Mouse (Mus musculus) retina, adult 2 months (tissue): Measurements from ENCODE around the gene Mllt11.
A peak's percentile ranks its signal among the peaks of the same experiment; 100 is the strongest.

Experiments
- DNase-seq: peaks from one replicate; pipeline ENCODE4 v3.0.0-alpha.2; 2012; ENCODE audit warnings: low read depth, low spot score

Mllt11 gene

DNA sequence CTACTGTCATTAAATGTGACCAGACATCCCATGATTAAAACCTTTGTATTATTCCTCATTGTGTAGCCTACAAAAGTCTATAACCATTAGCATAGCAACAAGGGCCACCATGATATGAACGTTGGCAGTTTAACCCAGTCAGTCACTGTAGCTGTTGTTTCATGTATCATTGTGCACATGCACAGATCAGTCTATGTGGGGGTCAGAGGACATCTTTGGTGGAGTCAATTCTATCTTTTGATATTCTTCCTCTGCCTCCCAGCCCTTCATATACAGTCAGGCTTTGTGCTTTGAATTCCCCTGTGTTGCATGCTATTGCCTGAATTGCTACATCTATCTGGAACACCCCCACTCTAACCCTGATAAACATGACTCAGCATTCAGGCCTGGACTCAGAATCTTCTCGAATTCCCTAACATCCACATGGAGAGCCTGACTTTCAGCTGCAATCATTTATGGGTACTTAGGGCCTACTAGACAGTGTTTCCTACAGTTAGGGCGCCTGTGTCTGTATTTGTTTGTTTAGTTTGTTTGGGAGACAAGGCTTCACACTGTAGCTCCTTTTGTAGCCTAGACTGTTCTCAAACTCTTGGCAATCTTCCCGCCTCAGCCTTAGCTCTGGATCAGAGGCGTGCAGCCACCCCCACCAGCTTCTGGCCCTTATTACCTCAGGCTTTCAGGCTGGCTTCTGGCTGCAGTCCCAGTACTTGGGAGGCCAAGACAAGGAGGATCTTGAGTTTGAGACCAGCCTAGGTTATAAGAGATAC, 14.7 kb upstream of the Mllt11 start:
- DNase-seq: no peak

GRCm38 (mm10) chr3:95243086-95243485, 11.1 kb upstream of the Mllt11 start:
- DNase-seq: no peak

- DNase-seq: no peak
Observed at GRCm38 (mm10) chr3:95241498-95241897, 9.5 kb upstream of the Mllt11 start, which contains the start of gene Gm128. TSS of gene Gm128 (minus strand) at chr3:95241598.

DNA sequence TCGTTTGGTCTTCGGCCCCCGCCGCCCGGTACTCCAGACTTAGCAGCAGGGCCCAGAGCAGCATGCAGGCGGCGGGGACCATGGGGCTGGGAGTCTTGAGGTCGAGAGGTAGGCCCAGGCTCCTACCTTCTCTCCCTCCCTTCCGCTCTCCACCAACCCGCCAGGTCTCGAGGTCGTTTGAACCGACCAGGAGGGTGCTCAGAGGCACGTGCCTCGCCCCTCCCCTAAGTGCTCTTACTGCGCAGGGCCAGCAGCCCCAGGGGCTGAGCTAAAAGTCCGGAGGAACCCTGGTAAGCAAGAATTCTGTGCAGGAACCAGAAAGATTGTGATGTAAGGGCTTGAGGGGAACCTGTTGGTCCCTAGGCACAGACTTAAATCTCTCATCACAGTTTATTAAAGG, 8.9 kb upstream of the Mllt11 start:
- DNase-seq: no peak

DNA sequence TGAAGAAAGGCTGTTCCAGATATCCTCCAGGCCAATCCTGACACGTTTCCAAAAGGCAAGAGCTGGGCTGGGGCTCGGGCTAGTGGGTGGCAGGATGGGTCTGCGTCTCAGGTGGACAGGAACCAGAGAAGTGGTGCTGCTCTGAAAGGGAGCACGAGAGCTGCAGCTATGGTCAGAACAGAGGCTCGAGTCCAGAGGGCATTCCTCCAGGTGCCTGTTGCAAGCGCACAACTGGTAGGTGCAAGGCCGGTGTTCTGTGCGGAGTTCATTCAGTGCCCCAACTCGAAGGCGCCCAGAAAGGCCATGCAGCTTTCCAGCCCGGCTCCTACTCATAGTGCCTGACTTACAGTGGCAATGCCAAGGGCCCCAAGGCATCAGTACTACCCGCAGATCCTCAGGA, 8.0 kb upstream of the Mllt11 start:
- no peak for DNase-seq

- DNase-seq: no peak
Observed at GRCm38 (mm10) chr3:95239022-95239421, 7.1 kb upstream of the Mllt11 start.

DNA sequence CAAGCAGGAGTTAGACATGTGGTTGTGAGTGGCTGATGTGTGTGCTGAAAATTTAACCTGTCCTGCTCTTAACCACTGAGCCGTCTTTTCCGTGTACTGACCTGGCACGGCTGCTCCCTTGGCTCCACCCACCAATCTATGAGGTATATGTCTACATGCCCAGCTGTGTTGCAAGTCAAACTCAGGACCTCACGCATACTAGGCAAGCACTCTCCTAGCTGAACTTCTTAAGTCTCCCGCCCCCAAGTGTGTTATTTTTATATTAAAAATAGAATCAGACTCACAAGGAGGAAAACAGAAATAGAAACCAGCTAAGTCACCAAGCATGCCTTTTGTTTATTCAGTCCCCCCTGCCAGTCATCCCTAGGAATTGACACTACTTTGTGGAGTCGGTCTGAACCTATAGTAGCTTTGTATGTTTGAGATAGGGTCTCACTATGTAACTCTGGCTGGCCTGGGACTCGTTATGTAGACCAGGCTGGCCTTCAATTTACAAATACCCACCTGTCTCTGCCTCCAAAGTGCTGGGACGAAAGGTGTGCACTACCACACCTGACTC, 5.6 kb upstream of the Mllt11 start:
- DNase-seq: no peak

GRCm38 (mm10) chr3:95235386-95236301, 3.7 kb upstream of the Mllt11 start:
- no peak for DNase-seq

DNA sequence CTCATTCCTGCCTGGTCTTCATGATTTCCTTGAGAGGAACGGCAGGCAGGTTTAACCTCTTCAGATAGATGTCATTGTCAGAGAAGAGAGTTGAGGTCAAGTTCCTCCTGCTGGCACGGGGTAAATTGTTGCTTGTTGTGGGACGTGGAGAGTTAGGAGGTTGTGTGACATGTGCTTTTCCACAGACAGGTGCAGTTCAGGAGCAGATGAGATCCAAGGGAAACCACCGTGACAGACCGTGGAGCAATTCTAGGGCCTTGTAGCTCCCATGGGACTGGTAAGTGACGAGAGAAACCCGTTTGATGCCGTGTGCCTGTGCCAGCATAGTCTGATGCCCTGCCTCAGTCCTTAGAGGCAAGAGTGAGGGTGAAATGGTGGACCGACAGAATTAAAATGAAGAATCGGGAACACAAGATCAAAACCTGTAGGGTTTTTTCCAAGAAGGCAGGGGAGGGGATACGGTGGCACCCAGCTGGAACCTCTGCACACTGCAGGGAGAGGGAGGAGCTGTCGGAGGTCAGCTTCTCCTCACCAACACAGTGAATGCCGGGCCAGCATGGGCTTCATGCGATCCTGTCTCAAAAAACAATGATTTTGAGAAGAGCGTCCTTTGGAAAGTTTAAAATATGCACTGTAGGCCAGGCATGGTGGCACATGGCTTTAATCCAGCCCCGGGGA, 1.5 kb upstream of the Mllt11 start:
- no peak for DNase-seq

DNA sequence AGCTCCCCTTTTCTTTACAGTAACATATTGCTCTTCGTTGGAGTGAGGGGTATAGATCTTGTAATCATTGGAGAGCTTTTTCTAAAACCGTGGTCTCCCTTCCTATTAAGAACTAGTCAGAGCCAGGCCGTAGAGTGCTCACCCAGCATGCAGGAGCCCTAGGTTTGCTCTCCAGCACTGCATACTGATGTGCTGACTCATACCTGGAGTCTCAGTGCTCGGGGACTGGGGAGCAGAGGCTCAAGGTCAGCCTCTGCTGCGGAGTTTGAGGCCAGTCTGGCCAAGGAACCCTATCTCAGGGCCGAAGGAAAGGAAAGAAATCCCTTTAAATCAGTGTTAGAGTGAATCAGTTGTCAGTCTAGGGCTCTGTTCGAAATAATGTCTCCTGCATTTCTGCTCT, 800 bp upstream of the Mllt11 start:
- DNase-seq: no peak

- no peak for DNase-seq
Observed at GRCm38 (mm10) chr3:95230495-95231297, 1.3 kb downstream of the Mllt11 start.

DNA sequence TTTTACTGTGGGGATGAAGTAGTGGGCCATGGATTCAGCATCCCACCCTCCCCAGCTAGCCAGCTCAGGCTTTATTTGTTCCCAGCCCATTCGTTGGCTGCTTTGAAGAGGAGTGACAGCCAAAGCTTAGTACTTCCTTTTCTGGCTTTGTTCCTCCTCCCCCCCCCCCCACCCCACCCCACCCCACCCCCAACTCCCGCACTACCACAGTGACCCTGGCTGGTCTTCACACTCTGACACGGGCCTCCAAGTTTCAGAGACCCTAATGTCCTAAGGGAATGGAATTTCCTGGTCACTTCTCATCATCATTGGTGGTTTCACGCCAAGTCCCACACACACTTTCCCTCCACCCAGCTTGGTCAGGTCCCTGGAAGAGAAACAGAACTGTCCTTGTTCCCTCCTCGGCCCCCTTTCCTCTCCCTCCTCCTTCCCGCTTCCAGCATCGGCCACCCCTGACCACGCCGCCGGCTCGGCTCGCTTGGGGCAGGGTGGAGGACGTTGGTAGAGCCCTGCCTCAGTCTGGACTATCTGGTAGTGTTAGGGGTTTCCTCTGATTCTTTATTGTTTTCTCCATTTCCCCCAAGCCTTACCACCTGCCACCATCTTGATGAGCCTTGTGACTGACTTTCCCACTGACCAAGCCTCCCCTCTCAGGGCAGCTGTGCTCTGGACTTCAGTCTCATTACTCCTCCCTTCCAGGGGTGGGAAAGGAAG, 2.0 kb downstream of the Mllt11 start:
- DNase-seq: no peak

DNA sequence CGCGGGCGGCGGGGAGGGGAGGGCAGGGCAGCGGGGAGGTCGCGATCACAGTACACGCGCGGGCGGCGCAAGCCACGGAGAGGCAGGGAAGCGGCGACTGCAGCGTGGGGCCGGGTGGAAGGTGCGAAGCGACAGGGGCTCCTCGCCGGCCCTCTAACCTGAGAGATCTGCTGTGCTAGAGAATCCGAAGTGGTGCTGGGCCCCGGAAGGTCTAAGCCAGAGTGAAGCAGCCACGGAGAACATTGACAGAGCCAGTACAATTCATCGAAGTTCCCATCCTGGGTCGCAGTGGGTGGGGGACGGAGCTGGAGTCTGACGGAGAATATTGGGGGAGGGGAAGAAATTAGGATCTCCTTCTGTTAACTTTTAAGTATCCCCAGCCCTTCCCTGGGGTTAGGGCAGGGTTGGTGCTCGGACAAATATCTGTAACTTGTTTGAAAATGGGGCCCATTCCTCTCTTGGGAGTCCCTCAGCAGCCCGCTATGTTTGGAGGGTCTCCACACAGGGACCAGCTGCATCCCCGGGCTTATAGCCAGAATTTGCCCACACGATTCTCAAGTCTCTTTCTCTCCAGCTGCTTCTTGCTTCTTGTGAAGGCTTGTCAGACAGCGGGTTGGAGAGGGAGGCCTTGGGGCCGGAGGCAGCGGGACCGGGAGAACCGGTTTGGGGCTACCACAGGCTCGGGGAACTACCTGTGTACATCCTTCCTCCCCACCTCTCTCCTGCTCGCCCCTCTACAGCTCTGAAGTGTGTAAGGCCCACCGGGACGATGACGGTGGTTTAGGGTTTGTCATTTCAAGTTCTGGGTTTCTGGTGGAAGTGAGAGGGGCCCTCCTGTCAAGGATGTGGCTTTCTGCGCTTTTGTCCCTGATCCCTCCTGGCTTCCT, 2.8 kb downstream of the Mllt11 start:
- DNase-seq: no peak

DNA sequence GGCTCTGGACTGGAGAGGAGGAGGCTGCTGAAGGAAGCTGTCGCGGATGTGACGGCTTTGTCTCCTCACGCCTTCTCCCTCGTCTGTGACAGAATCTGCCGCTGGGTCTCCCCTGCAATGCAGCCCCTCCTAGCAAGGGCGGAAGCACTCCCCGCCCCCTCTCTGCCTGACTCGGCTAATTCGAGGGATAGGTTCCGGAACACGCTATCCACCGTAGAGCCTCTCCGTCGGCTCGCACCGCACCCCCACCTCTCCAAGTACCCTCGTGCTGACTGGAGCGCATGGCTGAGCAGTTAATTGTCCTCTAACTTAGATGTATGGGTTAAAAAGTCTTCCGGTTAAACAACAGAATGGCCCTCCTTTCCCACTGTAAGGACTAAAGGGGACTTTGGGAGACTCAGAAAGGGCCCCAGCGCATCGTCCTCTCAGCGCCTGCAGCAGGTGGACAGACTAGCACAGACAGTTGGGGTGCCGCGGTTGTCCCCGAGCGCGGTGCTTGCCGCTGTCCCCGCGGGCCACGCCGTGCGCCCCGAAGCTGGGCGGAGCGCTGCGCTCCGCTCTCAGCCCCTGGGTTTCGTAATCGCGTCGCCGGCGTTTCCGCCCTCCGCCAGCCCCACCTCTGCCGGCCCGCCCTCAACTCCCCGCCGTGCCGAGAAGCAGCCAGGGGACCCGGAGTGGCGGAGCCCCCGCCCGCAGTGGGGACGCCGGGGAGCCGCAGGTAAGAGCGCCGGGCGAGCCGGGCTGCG, 3.6 kb downstream of the Mllt11 start, which contains the start of gene Cdc42se1:
Gene Cdc42se1 (plus strand): TSS at position 585 of the 746 bp plus-strand sequence.
- peak; percentile 59 for DNase-seq

- no peak for DNase-seq
Observed at GRCm38 (mm10) chr3:95227214-95227613, 4.8 kb downstream of the Mllt11 start.

GRCm38 (mm10) chr3:95224295-95224694, 7.7 kb downstream of the Mllt11 start:
- DNase-seq: no peak

DNA sequence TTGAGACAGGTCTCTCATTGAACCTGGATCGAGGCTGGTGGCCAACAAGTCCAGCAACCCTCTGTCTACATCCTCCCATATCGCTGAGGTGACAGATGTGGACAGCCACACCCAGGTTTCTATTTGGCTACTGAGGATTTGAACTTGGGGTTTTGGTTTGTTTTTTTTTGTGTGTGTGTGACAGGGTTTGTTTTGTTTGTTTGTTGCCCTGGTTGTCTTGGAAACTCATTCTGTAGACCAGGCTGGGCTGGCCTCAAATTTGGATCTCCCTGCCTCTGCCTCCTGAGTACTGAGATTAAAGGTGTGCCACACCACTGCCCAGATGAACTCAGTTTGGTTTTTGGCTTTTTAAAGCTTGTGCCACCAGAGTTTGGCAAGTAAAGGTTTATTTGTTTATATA, 8.9 kb downstream of the Mllt11 start:
- no peak for DNase-seq

- no peak for DNase-seq
Observed at GRCm38 (mm10) chr3:95218466-95219137, 13.4 kb downstream of the Mllt11 start.
